ENCODE assay signal across 20 mouse cellular contexts in genomic region chr15:13324439-13324838, GRCm38 (mm10).
"Had no signal": no experiment of that assay in that cellular context is flagged by ENCODE, and none has a peak within 500 bp of the region (broad histone marks: within the 10 kb centered on the region; RNA-seq: fewer than 3 reads in every experiment).

No protein-coding gene starts in this region.

- H3K4me3 ChIP-seq: limb, embryonic 10.5 days; limb, embryonic 13.5 days; liver, embryonic 12.5 days; liver, embryonic 15.5 days; lung, embryonic 15.5 days; megakaryocyte, embryonic 14.5 days; midbrain, embryonic 10.5 days; midbrain, embryonic 13.5 days; myocyte; neural tube, embryonic 13.5 days had no signal

- H3K9me3 ChIP-seq: limb, embryonic 10.5 days; limb, embryonic 13.5 days; liver, embryonic 12.5 days; liver, embryonic 15.5 days; lung, embryonic 15.5 days; midbrain, embryonic 10.5 days; midbrain, embryonic 13.5 days; neural tube, embryonic 13.5 days had no signal

- H3K4me1 ChIP-seq: limb, embryonic 13.5 days; liver, embryonic 12.5 days; liver, embryonic 15.5 days; lung, embryonic 15.5 days; megakaryocyte, embryonic 14.5 days had no signal

- ATAC-seq: hindbrain, embryonic 16.5 days; intestine, embryonic 16.5 days; liver, embryonic 12.5 days; midbrain, embryonic 13.5 days; midbrain, embryonic 16.5 days had no signal

- DNase-seq: liver; lung, adult 18-20 months; lung, postnatal 10 days; lung, postnatal 36 days; thymus, adult 2 months; thymus, postnatal 14 days; thymus, postnatal 4 days had no signal

- H3K27ac ChIP-seq: limb, embryonic 10.5 days; limb, embryonic 13.5 days; liver, embryonic 12.5 days; liver, embryonic 15.5 days; lung, embryonic 15.5 days; midbrain, embryonic 10.5 days; midbrain, embryonic 13.5 days; neural tube, embryonic 13.5 days had no signal

- H3K4me2 ChIP-seq: limb, embryonic 13.5 days; liver, embryonic 12.5 days; liver, embryonic 15.5 days; lung, embryonic 15.5 days; midbrain, embryonic 13.5 days; neural tube, embryonic 13.5 days had no signal

- H3K36me3 ChIP-seq: limb, embryonic 10.5 days; limb, embryonic 13.5 days; liver, embryonic 12.5 days; liver, embryonic 15.5 days; lung, embryonic 15.5 days; midbrain, embryonic 10.5 days; midbrain, embryonic 13.5 days; neural tube, embryonic 13.5 days had no signal

- H3K27me3 ChIP-seq: limb, embryonic 13.5 days; liver, embryonic 12.5 days; liver, embryonic 15.5 days; lung, embryonic 15.5 days; megakaryocyte, embryonic 14.5 days; midbrain, embryonic 13.5 days; neural tube, embryonic 13.5 days had no signal

- H3K9ac ChIP-seq: limb, embryonic 13.5 days; liver, embryonic 12.5 days; liver, embryonic 15.5 days; lung, embryonic 15.5 days; midbrain, embryonic 13.5 days; neural tube, embryonic 13.5 days had no signal
